Mouse (Mus musculus) frontal cortex, adult (tissue): Measurements from ENCODE around the gene Zfp980.
"Not testable (repeated sequence)": the region's sequence is repeated elsewhere in the genome, so short reads cannot be mapped to it uniquely, and the experiment has no call there.

Experiments
- ATAC-seq: cut with Nextera tagmentation; 2 replicates; pipeline ENCODE4 v1.9.2; 2017; ENCODE audit warnings: mild to moderate bottlenecking, moderate library complexity, mixed read lengths; ENCODE audit not compliant: low TSS enrichment

Zfp980 gene

DNA sequence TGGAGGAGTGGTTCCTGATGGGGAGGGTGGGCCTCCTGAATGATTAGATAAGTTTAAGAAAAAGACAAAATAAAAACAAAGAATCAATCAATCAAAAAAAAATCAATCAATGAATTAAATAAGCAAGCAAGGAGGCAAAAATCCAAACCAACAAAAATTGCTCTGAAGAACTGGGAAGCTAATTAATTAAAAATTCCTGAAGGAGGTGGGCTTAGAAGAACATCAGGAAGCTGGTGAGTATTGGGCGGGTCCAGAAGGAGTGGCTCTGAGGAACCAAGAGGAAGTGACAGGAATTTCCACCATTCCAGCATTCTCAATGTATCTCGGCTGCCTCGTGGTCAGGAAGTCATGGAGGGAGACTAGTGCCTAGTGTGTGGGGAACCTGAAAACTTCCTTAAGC is at the start of gene Zfp980:
Zfp980 (plus strand) TSS at position 301 of the 400 bp plus-strand sequence.
- ATAC-seq: not testable (repeated sequence)

DNA sequence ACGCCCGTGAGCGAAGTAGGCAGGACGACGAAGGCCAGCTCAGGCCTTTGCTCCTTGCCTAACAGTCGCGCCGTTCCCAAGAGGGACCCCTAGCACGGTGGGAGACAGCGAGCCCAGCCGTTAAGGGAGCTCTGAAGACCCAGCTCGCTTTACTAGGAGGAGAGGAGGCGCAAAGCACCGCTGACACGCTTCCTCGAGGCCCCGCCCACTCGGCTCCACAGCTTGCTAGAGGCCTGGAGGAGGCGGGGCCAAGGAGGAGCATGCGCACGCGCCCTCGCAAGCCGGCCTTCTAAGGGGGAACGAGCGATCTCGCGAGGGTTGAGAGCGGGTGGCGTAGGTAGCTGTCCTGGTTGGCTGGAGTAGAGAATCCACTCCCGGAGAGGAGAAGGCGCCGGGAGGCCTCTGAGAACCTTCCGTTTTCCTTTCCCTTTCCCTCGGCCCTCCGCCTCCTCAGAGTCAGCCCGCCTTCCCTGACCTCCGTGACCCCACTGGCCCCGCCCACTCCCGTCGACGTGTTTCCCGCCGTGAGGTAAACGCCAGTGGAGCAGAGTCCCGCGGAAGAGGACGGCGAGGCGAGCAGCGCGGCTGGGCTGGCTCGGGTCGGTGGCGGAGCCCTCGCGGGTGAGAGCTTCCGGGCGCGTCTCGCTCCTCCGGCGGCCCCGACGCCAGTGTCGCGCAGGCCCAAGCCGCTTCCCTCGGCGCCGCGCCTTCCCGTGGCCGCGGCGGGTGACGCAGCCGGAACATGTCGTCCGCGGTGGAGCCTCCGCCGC is 29.9 kb upstream of the Zfp980 start:
- ATAC-seq: not testable (repeated sequence)

DNA sequence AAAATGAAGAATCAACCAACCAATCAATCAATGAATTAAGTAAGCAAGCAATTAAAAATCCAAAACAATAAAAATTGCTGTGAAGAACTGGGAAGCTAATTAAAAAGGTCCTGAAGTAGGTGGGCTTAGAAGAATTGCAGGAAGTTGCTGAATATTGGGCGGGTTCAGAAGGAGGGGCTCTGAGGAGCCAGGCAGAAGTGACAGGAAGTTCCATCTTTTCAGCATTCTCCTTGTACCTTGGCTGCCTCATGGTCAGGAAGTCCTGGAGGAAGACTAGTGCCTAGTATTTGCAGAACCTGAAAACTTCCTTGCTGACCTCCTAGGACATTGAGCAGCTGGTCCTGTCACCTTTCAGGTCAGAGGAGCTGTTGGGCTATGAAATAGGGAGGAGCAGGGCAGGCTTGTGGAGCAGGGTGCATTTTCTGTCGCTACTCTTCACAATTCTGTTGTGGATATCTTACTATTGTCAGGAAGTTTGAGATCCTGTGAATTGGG is 3.8 kb downstream of the Zfp980 start:
- not testable (repeated sequence) for ATAC-seq

DNA sequence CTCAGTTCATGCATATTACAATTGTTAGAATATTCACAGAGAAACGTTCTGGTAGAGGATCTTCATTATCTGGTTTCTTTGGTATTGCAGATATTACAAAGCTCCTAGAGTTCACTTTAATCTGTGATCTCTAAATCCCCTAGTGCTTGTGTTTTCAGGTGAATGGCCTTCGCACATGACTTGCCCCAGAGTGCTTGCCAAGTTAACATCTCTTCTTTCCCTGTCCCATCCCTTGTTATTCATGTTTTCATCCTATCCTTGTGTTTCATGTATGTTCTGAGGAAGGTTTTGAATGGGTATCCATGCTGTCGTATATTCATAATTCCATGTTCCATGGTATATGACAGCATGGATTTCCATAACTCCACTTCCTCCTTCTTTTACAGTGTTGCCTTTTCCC is 9.7 kb downstream of the Zfp980 start:
- ATAC-seq: not testable (repeated sequence)

DNA sequence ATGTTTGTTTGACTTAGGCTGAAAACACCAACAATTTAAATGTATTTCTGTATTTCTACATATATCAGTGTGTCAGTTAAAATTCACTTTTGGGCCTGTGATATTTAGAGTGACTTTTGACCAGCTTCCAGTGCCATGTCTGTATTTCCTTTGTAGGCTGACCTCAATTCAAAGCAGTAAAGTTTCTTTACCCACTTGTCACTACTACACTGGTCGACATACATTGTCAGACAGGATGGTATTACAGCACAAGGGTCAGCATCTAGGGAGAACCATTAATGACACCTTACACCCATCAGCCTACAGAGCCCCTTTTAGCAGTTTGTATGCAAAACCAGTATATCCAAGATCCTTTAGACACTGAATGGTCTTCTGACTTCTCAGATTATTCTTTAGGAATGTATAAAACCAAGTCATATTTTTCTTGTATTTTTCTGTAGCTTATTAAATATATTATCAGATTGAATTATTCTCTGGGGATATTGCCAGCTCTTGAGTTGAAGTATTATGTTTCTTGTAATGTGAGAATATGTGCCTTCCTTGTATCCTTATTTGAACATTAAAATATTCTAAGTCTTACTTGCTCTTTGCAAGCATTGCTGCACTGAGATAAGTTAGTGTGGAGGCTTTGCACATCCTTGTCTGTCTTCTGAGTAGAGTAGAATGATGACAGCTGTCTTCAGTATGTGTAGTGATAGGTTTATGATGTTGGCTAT is 10.3 kb downstream of the Zfp980 start:
- not testable (repeated sequence) for ATAC-seq

DNA sequence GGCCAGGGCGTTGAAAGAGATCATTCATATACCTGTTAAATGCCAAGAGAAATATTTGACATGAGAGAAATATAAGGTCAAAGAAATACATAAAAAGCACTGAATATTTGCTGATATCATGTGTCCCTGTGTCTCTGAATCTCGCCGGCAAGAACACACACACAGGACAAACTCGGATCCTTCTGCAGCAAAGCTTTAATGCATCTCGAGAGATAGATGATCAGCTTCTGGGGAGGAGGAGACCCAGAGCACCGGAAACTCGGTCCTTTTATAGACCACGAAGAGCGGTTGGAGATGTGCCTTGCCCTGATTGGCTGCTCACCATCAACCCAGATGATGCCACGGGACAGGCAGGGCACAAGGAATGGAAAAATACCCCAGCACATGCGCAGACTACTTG is 11.5 kb downstream of the Zfp980 start:
- not testable (repeated sequence) for ATAC-seq

DNA sequence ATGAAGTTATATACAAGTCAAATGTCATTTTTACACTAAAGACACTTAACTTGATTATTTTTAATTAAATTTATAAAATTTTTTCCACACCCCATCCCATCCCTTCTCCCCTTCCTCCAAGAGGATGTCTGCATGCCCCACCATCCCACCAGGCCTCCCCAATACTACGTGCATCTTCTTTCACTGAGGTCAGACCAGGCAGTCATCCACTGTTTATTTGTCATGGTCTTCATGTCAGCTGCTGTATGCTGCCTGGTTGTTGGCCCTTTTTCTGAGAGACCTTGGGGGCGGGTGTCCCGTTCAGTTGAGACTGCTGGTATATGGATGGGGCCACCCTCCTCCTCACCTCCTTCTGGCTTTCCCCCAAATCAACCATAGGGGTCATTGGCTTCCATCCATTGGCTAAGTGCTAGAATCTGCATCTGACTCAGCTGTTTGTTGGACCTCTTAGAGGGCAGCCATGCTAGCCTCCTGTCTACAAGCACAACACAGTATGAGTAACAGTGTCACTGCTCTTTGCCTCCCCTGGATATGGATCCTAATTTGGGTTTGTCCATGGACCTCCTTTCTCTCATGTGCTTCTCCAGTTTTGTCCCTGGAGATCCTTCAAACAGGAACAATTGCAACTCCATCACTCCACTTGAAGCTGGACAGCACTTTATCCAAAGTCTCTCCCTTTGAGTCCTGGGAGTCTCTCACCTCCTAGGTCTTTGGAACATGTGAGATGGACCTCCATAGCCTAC is 12.7 kb downstream of the Zfp980 start:
- ATAC-seq: not testable (repeated sequence)

DNA sequence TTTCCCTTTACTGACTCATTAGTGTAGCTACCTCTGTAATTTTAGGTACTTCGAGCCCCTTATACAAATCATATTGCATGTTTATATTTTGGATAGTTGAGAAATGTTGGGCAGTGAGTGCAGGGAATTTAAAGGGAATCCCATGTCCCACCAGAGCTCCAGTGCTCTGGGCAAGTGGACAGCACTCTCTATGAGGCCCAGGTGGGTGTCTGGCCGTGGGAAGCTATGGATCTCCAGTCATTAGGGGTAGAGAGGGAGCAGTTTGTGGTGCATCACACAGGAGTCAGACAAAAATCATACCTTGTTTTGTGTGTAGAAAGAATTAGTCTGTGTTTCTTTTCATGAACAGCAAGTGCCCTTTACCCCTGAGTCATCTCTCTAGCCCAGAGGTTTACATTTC is 15.6 kb downstream of the Zfp980 start:
- not testable (repeated sequence) for ATAC-seq

DNA sequence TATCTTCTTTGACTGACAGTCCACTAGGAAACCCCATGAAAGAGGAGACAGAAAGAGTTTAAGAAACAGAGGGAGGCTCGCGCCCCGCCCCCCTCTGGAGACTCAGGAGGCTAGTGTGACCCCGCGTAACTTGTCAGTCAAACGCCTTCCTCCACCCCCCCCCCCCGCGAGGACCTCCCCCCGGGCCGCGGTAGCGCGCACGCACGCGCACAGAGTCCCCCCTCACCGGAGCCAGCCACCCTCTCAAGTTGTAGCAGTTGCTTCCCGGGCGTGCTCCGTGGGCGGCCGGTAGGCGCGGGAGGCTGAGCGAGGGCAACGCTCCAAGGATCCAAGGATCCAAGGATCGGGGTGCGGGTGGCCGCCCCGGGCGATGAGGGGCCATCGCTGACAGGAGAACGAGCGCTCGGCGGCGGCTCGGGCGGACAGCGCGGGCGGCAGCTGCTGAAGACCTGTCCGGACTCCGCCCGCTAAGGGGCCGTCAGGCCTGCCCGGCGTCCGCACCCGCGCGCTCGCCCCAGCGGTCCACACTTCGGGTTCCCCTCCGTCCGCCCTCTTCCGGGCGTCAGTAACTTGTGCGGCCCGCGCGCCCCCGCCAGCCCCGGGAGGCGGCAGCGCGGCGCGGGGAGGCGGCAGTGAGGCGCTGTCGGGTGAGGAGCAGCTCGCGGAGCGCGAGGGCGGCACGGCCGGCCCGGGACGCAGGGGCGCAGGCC is 74.6 kb downstream of the Zfp980 start:
- not testable (repeated sequence) for ATAC-seq

DNA sequence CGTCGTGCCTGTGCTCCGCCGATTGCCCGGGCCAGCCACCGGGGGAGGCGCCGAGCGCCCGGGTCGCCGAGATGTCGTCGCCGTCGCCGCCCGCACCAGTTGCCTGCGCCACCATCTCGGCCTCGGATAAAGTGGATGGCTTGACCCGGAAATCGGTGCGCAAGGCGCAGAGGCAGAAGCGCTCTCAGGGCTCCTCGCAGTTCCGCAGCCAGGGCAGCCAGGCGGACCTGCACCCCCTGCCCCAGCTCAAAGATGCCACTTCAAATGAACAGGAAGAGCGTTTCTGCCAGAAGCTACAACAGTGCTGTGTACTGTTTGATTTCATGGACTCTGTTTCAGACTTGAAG is 75.1 kb downstream of the Zfp980 start:
- ATAC-seq: not testable (repeated sequence)
